Mouse (Mus musculus): ENCODE measurements around the gene Dlgap4.

GRCm38 (mm10) chr2:156632721-156633120 is 19.2 kb downstream of the Dlgap4 start:
- TF ChIP-seq CTCF (IDR thresholded peaks at IDR 0.05; ENCODE audit: low read depth, low read length) (no peak), POLR2A (IDR thresholded peaks at IDR 0.05; ENCODE audit: borderline replicate concordance, low read depth, low read length) (no peak)
